ENCODE assay signal across 19 mouse cellular contexts in genomic region chr3:138531479-138532181, GRCm38 (mm10). TPM values are rescaled to one million over a fixed set of nuclear protein-coding genes. Genes with fewer than 3 reads are reported as not detected.
DNase-seq lines count a peak whose midpoint lies in the region; ATAC-seq and TF ChIP-seq lines count a peak whose summit lies in the region.
"Had no signal": no experiment of that assay in that cellular context is flagged by ENCODE, and none has a peak within 500 bp of the region (broad histone marks: within the 10 kb centered on the region; RNA-seq: fewer than 3 reads in every experiment).

No protein-coding gene starts in this region.

- H3K4me3 ChIP-seq in kidney, adult 2 months (ENCODE audit: insufficient read depth, low read depth, low read length), result no peak overlapping the region
- H3K4me3 ChIP-seq in lung, embryonic 16.5 days (ENCODE audit: low read length), result no peak overlapping the region
- H3K4me3 ChIP-seq in liver, embryonic 11.5 days (ENCODE audit: low read depth, low read length), result no peak overlapping the region
- no peak overlapping the region for H3K4me3 ChIP-seq in liver, postnatal 0 days (ENCODE audit: low read depth, low read length)
- H3K4me3 ChIP-seq in hindbrain, postnatal 0 days (ENCODE audit: low read length), result no peak overlapping the region
- H3K4me3 ChIP-seq: heart, adult 2 months; neural tube, embryonic 12.5 days had no signal

- no peak for TF ChIP-seq EP300 in liver, postnatal 0 days (IDR thresholded peaks at IDR 0.05; ENCODE audit: low read depth)

- H3K27ac ChIP-seq in kidney, adult 2 months (ENCODE audit: insufficient read depth, low read depth, low read length), result 0 out of 2 replicates have a peak overlapping the region, but pooled peaks have one; percentile 12
- H3K27ac ChIP-seq in lung, embryonic 16.5 days (ENCODE audit: low read length), result 0 out of 2 replicates have a peak overlapping the region, but pooled peaks have one; percentile 13
- no peak overlapping the region for H3K27ac ChIP-seq in liver, embryonic 11.5 days (ENCODE audit: low read depth, low read length)
- H3K27ac ChIP-seq in liver, postnatal 0 days (ENCODE audit: low read depth), result peak overlapping the region; percentile 51
- no peak overlapping the region for H3K27ac ChIP-seq in hindbrain, postnatal 0 days
- H3K27ac ChIP-seq: heart, adult 2 months; neural tube, embryonic 12.5 days had no signal

- no peaks in the 10 kb centered on the region for H3K9me3 ChIP-seq in lung, embryonic 16.5 days (ENCODE audit: control insufficient read depth, low read length)
- no peaks in the 10 kb centered on the region for H3K9me3 ChIP-seq in liver, embryonic 11.5 days (ENCODE audit: control insufficient read depth, low read length)
- no peaks in the 10 kb centered on the region for H3K9me3 ChIP-seq in liver, postnatal 0 days (ENCODE audit: low read length)
- H3K9me3 ChIP-seq in hindbrain, postnatal 0 days (ENCODE audit: low read length), result no peaks in the 10 kb centered on the region
- H3K9me3 ChIP-seq: neural tube, embryonic 12.5 days had no signal

- 44% methylated on average over 12 of the region's 12 CpGs for WGBS in kidney, adult 2 months
- WGBS in lung, embryonic 16.5 days, result 38% methylated on average over 12 of the region's 12 CpGs
- WGBS in liver, embryonic 11.5 days, result 46% methylated on average over 12 of the region's 12 CpGs
- WGBS in liver, postnatal 0 days (ENCODE audit: insufficient replicate concordance), result 32% methylated on average over 12 of the region's 12 CpGs
- WGBS in hindbrain, postnatal 0 days, result 59% methylated on average over 12 of the region's 12 CpGs

- 0 out of 2 replicates have a peak overlapping the region, but pooled peaks have one; percentile 10 for H3K4me2 ChIP-seq in lung, embryonic 16.5 days (ENCODE audit: low read depth, low read length)
- H3K4me2 ChIP-seq in liver, embryonic 11.5 days, result peak overlapping the region; percentile 39
- H3K4me2 ChIP-seq in liver, postnatal 0 days (ENCODE audit: low read depth, low read length), result peak overlapping the region; percentile 44
- no peak overlapping the region for H3K4me2 ChIP-seq in hindbrain, postnatal 0 days (ENCODE audit: low read depth, low read length)
- H3K4me2 ChIP-seq: midbrain, embryonic 11.5 days; neural tube, embryonic 12.5 days had no signal

- no peaks in the 10 kb centered on the region for H3K36me3 ChIP-seq in kidney, adult 2 months (ENCODE audit: control insufficient read depth, insufficient read depth, low read length)
- H3K36me3 ChIP-seq in lung, embryonic 16.5 days (ENCODE audit: control insufficient read depth, insufficient read depth, low read length), result peaks cover 3% of the 10 kb centered on the region; the same call in 1 of the 2 replicates
- no peaks in the 10 kb centered on the region for H3K36me3 ChIP-seq in liver, embryonic 11.5 days (ENCODE audit: control insufficient read depth, insufficient read depth, low read length)
- H3K36me3 ChIP-seq in liver, postnatal 0 days (replicated peaks; ENCODE audit: insufficient read depth, low read length), result 0 out of 2 replicates have a peak, but pooled peaks cover 2% of the 10 kb centered on the region
- no peaks in the 10 kb centered on the region for H3K36me3 ChIP-seq in hindbrain, postnatal 0 days (ENCODE audit: insufficient read depth, low read length)

- no peak overlapping the region for H3K9ac ChIP-seq in lung, embryonic 16.5 days (ENCODE audit: low read length)
- no peak overlapping the region for H3K9ac ChIP-seq in liver, embryonic 11.5 days (ENCODE audit: low read depth, low read length)
- H3K9ac ChIP-seq in liver, postnatal 0 days (replicated peaks), result no peak overlapping the region
- no peak overlapping the region for H3K9ac ChIP-seq in hindbrain, postnatal 0 days (replicated peaks; ENCODE audit: low read length)
- H3K9ac ChIP-seq: forebrain, postnatal 0 days; neural tube, embryonic 12.5 days had no signal

- no peak for TF ChIP-seq CTCF in kidney, adult 2 months (conservative IDR thresholded peaks at IDR 0.05; ENCODE audit: insufficient read depth, insufficient read length, low read depth, low read length)
- TF ChIP-seq CTCF in liver, postnatal 0 days (IDR thresholded peaks at IDR 0.05; ENCODE audit: low read depth), result no peak
- no peak for TF ChIP-seq CTCF in hindbrain, postnatal 0 days (IDR thresholded peaks at IDR 0.05; ENCODE audit: low read depth)

- no peak for ATAC-seq in lung, embryonic 16.5 days (ENCODE audit: low read depth)
- ATAC-seq in liver, embryonic 11.5 days (replicated peaks; ENCODE audit: low FRiP score), result no peak
- no peak for ATAC-seq in liver, postnatal 0 days
- no peak for ATAC-seq in hindbrain, postnatal 0 days
- ATAC-seq: forebrain, postnatal 0 days; inflammation-experienced regulatory T-cells, adult 6 months had no signal

- peaks cover 16% of the 10 kb centered on the region; the same call in 1 of the 2 replicates for H3K4me1 ChIP-seq in kidney, adult 2 months (ENCODE audit: control insufficient read depth, insufficient read depth, low read length)
- peaks cover 24% of the 10 kb centered on the region for H3K4me1 ChIP-seq in lung, embryonic 16.5 days (replicated peaks; ENCODE audit: control insufficient read depth, insufficient read depth, low read length)
- H3K4me1 ChIP-seq in liver, embryonic 11.5 days (replicated peaks; ENCODE audit: control insufficient read depth, insufficient read depth, low read length), result peaks cover 46% of the 10 kb centered on the region
- H3K4me1 ChIP-seq in liver, postnatal 0 days (ENCODE audit: insufficient read depth), result peaks cover 42% of the 10 kb centered on the region
- H3K4me1 ChIP-seq in hindbrain, postnatal 0 days (ENCODE audit: insufficient read depth, low read length), result peaks cover 3% of the 10 kb centered on the region; the same call in 1 of the 2 replicates

- no peak for TF ChIP-seq POLR2A in kidney, adult 2 months (IDR thresholded peaks at IDR 0.05; ENCODE audit: low read depth, low read length)

- no peaks in the 10 kb centered on the region for H3K27me3 ChIP-seq in kidney, adult 2 months (replicated peaks; ENCODE audit: control insufficient read depth, insufficient read depth, low read length)
- no peaks in the 10 kb centered on the region for H3K27me3 ChIP-seq in lung, embryonic 16.5 days (ENCODE audit: control insufficient read depth, insufficient read depth, low read depth, low read length)
- no peaks in the 10 kb centered on the region for H3K27me3 ChIP-seq in liver, embryonic 11.5 days (replicated peaks; ENCODE audit: control insufficient read depth, insufficient read depth, low read length)
- H3K27me3 ChIP-seq in liver, postnatal 0 days (ENCODE audit: insufficient read depth, low read length), result no peaks in the 10 kb centered on the region
- H3K27me3 ChIP-seq in hindbrain, postnatal 0 days (ENCODE audit: insufficient read depth, low read length), result no peaks in the 10 kb centered on the region
- H3K27me3 ChIP-seq: neural tube, embryonic 12.5 days had no signal

- DNase-seq in kidney, adult 2 months, result no peak
- DNase-seq in kidney, postnatal 4 days, result no peak
- no peak for DNase-seq in lung, postnatal 14 days
- DNase-seq in liver, embryonic 11.5 days (ENCODE audit: low spot score), result no peak
- DNase-seq in liver, postnatal 0 days, result no peak
- DNase-seq in hindbrain, postnatal 0 days (ENCODE audit: low spot score), result no peak
- DNase-seq: adrenal gland, postnatal 10 days; cerebellum, adult 11-12 months; cerebellum, postnatal 25 days; forebrain, postnatal 0 days; gastrocnemius, postnatal 14 days; heart, adult 2 months; kidney, postnatal 36 days; lung, postnatal 10 days; thymus, postnatal 36 days had no signal

RNA-seq across cellular contexts. Expression of gene Eif4e, which starts 5.7 kb away (rescaled TPM):
- polyA plus RNA-seq in kidney, adult 2 months (2012; rRNA removed), result 17.5 and 33.6 TPM in 2 replicates
- 306 and 326 TPM in 2 replicates for polyA plus RNA-seq in lung, embryonic 16.5 days (2015; fragmentation: Nextera tagmentation; extraction: Ambion mirVana)
- polyA plus RNA-seq in liver, embryonic 11.5 days (2014; fragmentation: Nextera tagmentation; extraction: Ambion mirVana), result 442 and 454 TPM in 2 replicates
- polyA plus RNA-seq in liver, postnatal 0 days (2015; fragmentation: Nextera tagmentation; extraction: Ambion mirVana), result 93.7 and 98.3 TPM in 2 replicates
- total RNA-seq in hindbrain, postnatal 0 days (2014; rRNA removed), result 54.2 and 94.0 TPM in 2 replicates
- polyA plus RNA-seq in hindbrain, postnatal 0 days (2015; fragmentation: Nextera tagmentation; extraction: Ambion mirVana), result 259 and 290 TPM in 2 replicates

RNA-seq across cellular contexts. Expression of gene Metap1, which starts 42.3 kb away (rescaled TPM):
- 19.9 and 22.6 TPM in 2 replicates for polyA plus RNA-seq in kidney, adult 2 months (2012; rRNA removed)
- 46.6 and 48.2 TPM in 2 replicates for polyA plus RNA-seq in lung, embryonic 16.5 days (2015; fragmentation: Nextera tagmentation; extraction: Ambion mirVana)
- polyA plus RNA-seq in liver, embryonic 11.5 days (2014; fragmentation: Nextera tagmentation; extraction: Ambion mirVana), result 51.8 and 54.1 TPM in 2 replicates
- polyA plus RNA-seq in liver, postnatal 0 days (2015; fragmentation: Nextera tagmentation; extraction: Ambion mirVana), result 17.3 and 17.4 TPM in 2 replicates
- total RNA-seq in hindbrain, postnatal 0 days (2014; rRNA removed), result 46.3 and 55.0 TPM in 2 replicates
- 40.6 and 43.6 TPM in 2 replicates for polyA plus RNA-seq in hindbrain, postnatal 0 days (2015; fragmentation: Nextera tagmentation; extraction: Ambion mirVana)

Comparison
In these comparisons a context has a peak if more than half of its experiments do, and no peak if none do; other contexts are left out.
1. H3K27ac ChIP-seq: peak in kidney, adult 2 months (single experiment), lung, embryonic 16.5 days (single experiment) and liver, postnatal 0 days (single experiment); none in liver, embryonic 11.5 days (single experiment) and hindbrain, postnatal 0 days (single experiment).